Mouse (Mus musculus): Measurements from ENCODE around the gene Tac2. TPM values are rescaled to one million over a fixed set of nuclear protein-coding genes. Genes with fewer than 3 reads are reported as not detected.

The Tac2 gene
- polyA plus RNA-seq, 1 experiment from 2014 or later, result 24.6 TPM

Other genes starting within 250 kb of the Tac2 start
- gene Stac3, start 222.8 kb upstream of the Tac2 start, polyA plus RNA-seq (2016; fragmentation: Nextera tagmentation; extraction: Ambion mirVana), result 0.22 and 0.84 TPM in 2 replicates
- 7.8 and 9.0 TPM in 2 replicates for gene Ndufa4l2, start 209.5 kb upstream of the Tac2 start, polyA plus RNA-seq (2016; fragmentation: Nextera tagmentation; extraction: Ambion mirVana)
- gene Shmt2, start 202.0 kb upstream of the Tac2 start, polyA plus RNA-seq (2016; fragmentation: Nextera tagmentation; extraction: Ambion mirVana), result 101 and 126 TPM in 2 replicates
- 0.16 and 0.33 TPM in 2 replicates for gene Nxph4, start 189.9 kb upstream of the Tac2 start, polyA plus RNA-seq (2016; fragmentation: Nextera tagmentation; extraction: Ambion mirVana)
- gene Lrp1, start 103.3 kb upstream of the Tac2 start, polyA plus RNA-seq (2016; fragmentation: Nextera tagmentation; extraction: Ambion mirVana), result 37.4 and 51.8 TPM in 2 replicates
- gene Stat6, start 81.5 kb upstream of the Tac2 start, polyA plus RNA-seq (2016; fragmentation: Nextera tagmentation; extraction: Ambion mirVana), result 22.5 and 28.1 TPM in 2 replicates
- gene Nemp1, start 57.6 kb upstream of the Tac2 start, polyA plus RNA-seq (2016; fragmentation: Nextera tagmentation; extraction: Ambion mirVana), result 7.7 and 8.8 TPM in 2 replicates
- 11.4 and 12.6 TPM in 2 replicates for gene Nab2, start 55.9 kb upstream of the Tac2 start, polyA plus RNA-seq (2016; fragmentation: Nextera tagmentation; extraction: Ambion mirVana)
- gene Myo1a, start 19.3 kb upstream of the Tac2 start, polyA plus RNA-seq (2016; fragmentation: Nextera tagmentation; extraction: Ambion mirVana), result 0.42 and 0.45 TPM in 2 replicates
- gene Zbtb39, start 15.1 kb downstream of the Tac2 start, polyA plus RNA-seq (2016; fragmentation: Nextera tagmentation; extraction: Ambion mirVana), result 2.4 and 4.9 TPM in 2 replicates
- gene Gpr182, start 27.3 kb downstream of the Tac2 start, polyA plus RNA-seq (2016; fragmentation: Nextera tagmentation; extraction: Ambion mirVana), result 15.2 and 22.1 TPM in 2 replicates
- gene Rdh1, start 35.2 kb downstream of the Tac2 start, polyA plus RNA-seq (2016; fragmentation: Nextera tagmentation; extraction: Ambion mirVana), result 0.06 and 0.13 TPM in 2 replicates
- gene Rdh16f1, start 35.3 kb downstream of the Tac2 start, polyA plus RNA-seq (2016; fragmentation: Nextera tagmentation; extraction: Ambion mirVana), result not detected in 2 replicates
- gene Rdh9, start 51.9 kb downstream of the Tac2 start, polyA plus RNA-seq (2016; fragmentation: Nextera tagmentation; extraction: Ambion mirVana), result 0.06 and 0.19 TPM in 2 replicates
- not detected in 2 replicates for gene Rdh16, start 76.7 kb downstream of the Tac2 start, polyA plus RNA-seq (2016; fragmentation: Nextera tagmentation; extraction: Ambion mirVana)
- gene Rdh19, start 125.5 kb downstream of the Tac2 start, polyA plus RNA-seq (2016; fragmentation: Nextera tagmentation; extraction: Ambion mirVana), result not detected in 2 replicates
- gene Rdh16f2, start 142.0 kb downstream of the Tac2 start, polyA plus RNA-seq (2016; fragmentation: Nextera tagmentation; extraction: Ambion mirVana), result not detected in 2 replicates
- gene Rdh7, start 164.3 kb downstream of the Tac2 start, polyA plus RNA-seq (2016; fragmentation: Nextera tagmentation; extraction: Ambion mirVana), result not detected in 2 replicates
- not detected in 2 replicates for gene Sdr9c7, start 174.0 kb downstream of the Tac2 start, polyA plus RNA-seq (2016; fragmentation: Nextera tagmentation; extraction: Ambion mirVana)